18 mouse cellular contexts compared by ENCODE assay signal in genomic region chr1:181435414-181435813, GRCm38 (mm10).
"Had no signal": no experiment of that assay in that cellular context is flagged by ENCODE, and none has a peak within 500 bp of the region (broad histone marks: within the 10 kb centered on the region; RNA-seq: fewer than 3 reads in every experiment).

No protein-coding gene starts in this region.

- H3K9ac ChIP-seq: intestine, embryonic 15.5 days; liver, embryonic 13.5 days; liver, postnatal 0 days; lung, embryonic 15.5 days; midbrain, embryonic 15.5 days; neural tube, embryonic 12.5 days had no signal

- H3K4me3 ChIP-seq: intestine, embryonic 15.5 days; layer of hippocampus, adult 2 months; left cerebral cortex, adult 2 months; liver, embryonic 13.5 days; lung, embryonic 15.5 days; megakaryocyte, embryonic 14.5 days; midbrain, embryonic 15.5 days; neural tube, embryonic 12.5 days had no signal

- DNase-seq: kidney, adult 18-20 months; kidney, postnatal 10 days; kidney, postnatal 4 days; liver; liver, embryonic 13.5 days; liver, postnatal 0 days; lung, postnatal 14 days; right cerebral cortex, postnatal 14 days; thymus, adult 18-20 months; thymus, postnatal 14 days had no signal

- H3K4me2 ChIP-seq: intestine, embryonic 15.5 days; liver, embryonic 13.5 days; lung, embryonic 15.5 days; midbrain, embryonic 15.5 days; neural tube, embryonic 12.5 days had no signal

- H3K36me3 ChIP-seq: intestine, embryonic 15.5 days; liver, embryonic 13.5 days; lung, embryonic 15.5 days; midbrain, embryonic 15.5 days; neural tube, embryonic 12.5 days had no signal

- H3K27me3 ChIP-seq: intestine, embryonic 15.5 days; liver, embryonic 13.5 days; lung, embryonic 15.5 days; midbrain, embryonic 15.5 days; neural tube, embryonic 12.5 days had no signal

- H3K4me1 ChIP-seq: intestine, embryonic 15.5 days; liver, embryonic 13.5 days; megakaryocyte, embryonic 14.5 days; midbrain, embryonic 15.5 days; neural tube, embryonic 12.5 days had no signal

- ATAC-seq: intestine, embryonic 15.5 days; liver, postnatal 0 days; midbrain, embryonic 15.5 days had no signal

- H3K9me3 ChIP-seq: intestine, embryonic 15.5 days; liver, embryonic 13.5 days; lung, embryonic 15.5 days; midbrain, embryonic 15.5 days had no signal

- H3K27ac ChIP-seq: intestine, embryonic 15.5 days; layer of hippocampus, adult 2 months; left cerebral cortex, adult 2 months; liver, embryonic 13.5 days; lung, embryonic 15.5 days; macrophage; midbrain, embryonic 15.5 days; neural tube, embryonic 12.5 days had no signal
